Mouse (Mus musculus): ENCODE data around the gene Amn1. TPM values are rescaled to one million over a fixed set of nuclear protein-coding genes. Genes with fewer than 3 reads are reported as not detected.
"Not testable (repeated sequence)": the region's sequence is repeated elsewhere in the genome, so short reads cannot be mapped to it uniquely, and the experiment has no call there.

Amn1 gene
- polyA plus RNA-seq, 1 experiment from 2014 or later = 24.1 TPM

GRCm38 (mm10) chr6:149129870-149130269 lies 58.6 kb downstream of the Amn1 start, which contains the start of gene Gm10203:
TSS of gene Gm10203 (plus strand) at chr6:149130170.
- not testable (repeated sequence) for H3K9me3 ChIP-seq; ATAC-seq (ENCODE audit: insufficient number of reproducible peaks, low FRiP score, low TSS enrichment, low read depth)
- 81% methylated on average over 8 of the region's 8 CpGs for WGBS

GRCm38 (mm10) chr6:149126675-149127074 lies 61.8 kb downstream of the Amn1 start:
- Histone ChIP-seq H3K36me3 (no peaks in the 10 kb centered on the region), H3K4me2 (no peak overlapping the region), H3K9me3 (no peaks in the 10 kb centered on the region), H3K27ac (no peak overlapping the region), H3K4me3 (no peak overlapping the region), H3K4me1 (no peaks in the 10 kb centered on the region), H3K9ac (no peak overlapping the region), H3K27me3 (no peaks in the 10 kb centered on the region)
- ATAC-seq (ENCODE audit: insufficient number of reproducible peaks, low FRiP score, low TSS enrichment, low read depth) = no peak
- 70% methylated on average over 4 of the region's 4 CpGs for WGBS

More at GRCm38 (mm10) chr6:149129870-149130269, 58.6 kb downstream of the Amn1 start, which contains the start of gene Gm10203:
- H3K27ac ChIP-seq, H3K4me2 ChIP-seq, H3K4me3 ChIP-seq, H3K36me3 ChIP-seq, H3K27me3 ChIP-seq, H3K4me1 ChIP-seq, H3K9ac ChIP-seq: not testable (repeated sequence)

- ATAC-seq (ENCODE audit: insufficient number of reproducible peaks, low FRiP score, low TSS enrichment, low read depth) = no peak
- Histone ChIP-seq H3K4me2 (no peak overlapping the region), H3K27me3 (no peaks in the 10 kb centered on the region), H3K27ac (no peak overlapping the region), H3K9ac (no peak overlapping the region), H3K9me3 (no peaks in the 10 kb centered on the region), H3K4me1 (no peaks in the 10 kb centered on the region), H3K36me3 (no peaks in the 10 kb centered on the region), H3K4me3 (no peak overlapping the region)
- WGBS = 82% methylated on average over 3 of the region's 3 CpGs
Observed at GRCm38 (mm10) chr6:149123042-149123441, 65.5 kb downstream of the Amn1 start.

GRCm38 (mm10) chr6:149119853-149120252 lies 68.7 kb downstream of the Amn1 start:
- Histone ChIP-seq H3K27me3 (no peaks in the 10 kb centered on the region), H3K4me1 (no peaks in the 10 kb centered on the region), H3K36me3 (no peaks in the 10 kb centered on the region), H3K9me3 (no peaks in the 10 kb centered on the region), H3K9ac (no peak overlapping the region), H3K4me3 (no peak overlapping the region), H3K27ac (no peak overlapping the region), H3K4me2 (no peak overlapping the region)
- WGBS = 34% methylated on average over 2 of the region's 2 CpGs
- 0 out of 2 replicates have a peak, but pooled peaks have one; percentile 19 for ATAC-seq (ENCODE audit: insufficient number of reproducible peaks, low FRiP score, low TSS enrichment, low read depth)

GRCm38 (mm10) chr6:149118935-149119334 lies 69.6 kb downstream of the Amn1 start:
- H3K4me2 ChIP-seq = no peak overlapping the region
- no peaks in the 10 kb centered on the region for H3K4me1 ChIP-seq
- no peak overlapping the region for H3K4me3 ChIP-seq
- H3K9me3 ChIP-seq = no peaks in the 10 kb centered on the region
- no peak overlapping the region for H3K27ac ChIP-seq
- WGBS = 59% methylated on average over 2 of the region's 2 CpGs
- ATAC-seq (ENCODE audit: insufficient number of reproducible peaks, low FRiP score, low TSS enrichment, low read depth) = no peak
- H3K27me3 ChIP-seq = no peaks in the 10 kb centered on the region
- H3K9ac ChIP-seq = no peak overlapping the region
- no peaks in the 10 kb centered on the region for H3K36me3 ChIP-seq

GRCm38 (mm10) chr6:149116992-149117391 lies 71.5 kb downstream of the Amn1 start:
- Histone ChIP-seq H3K4me1 (no peaks in the 10 kb centered on the region), H3K4me3 (no peak overlapping the region), H3K9ac (no peak overlapping the region), H3K27ac (no peak overlapping the region), H3K9me3 (no peaks in the 10 kb centered on the region), H3K4me2 (no peak overlapping the region), H3K36me3 (no peaks in the 10 kb centered on the region), H3K27me3 (no peaks in the 10 kb centered on the region)
- ATAC-seq (ENCODE audit: insufficient number of reproducible peaks, low FRiP score, low TSS enrichment, low read depth) = no peak

GRCm38 (mm10) chr6:149108909-149109308 lies 79.6 kb downstream of the Amn1 start:
- WGBS = 79% methylated on average over 2 of the region's 2 CpGs
- ATAC-seq (ENCODE audit: insufficient number of reproducible peaks, low FRiP score, low TSS enrichment, low read depth) = no peak
- Histone ChIP-seq H3K27me3 (no peaks in the 10 kb centered on the region), H3K9ac (no peak overlapping the region), H3K9me3 (no peaks in the 10 kb centered on the region), H3K27ac (no peak overlapping the region), H3K4me1 (no peaks in the 10 kb centered on the region), H3K4me3 (no peak overlapping the region), H3K4me2 (no peak overlapping the region), H3K36me3 (no peaks in the 10 kb centered on the region)

- H3K4me3 ChIP-seq = no peak overlapping the region
- no peak overlapping the region for H3K9ac ChIP-seq
- H3K4me1 ChIP-seq = no peaks in the 10 kb centered on the region
- no peaks in the 10 kb centered on the region for H3K27me3 ChIP-seq
- H3K4me2 ChIP-seq = no peak overlapping the region
- no peaks in the 10 kb centered on the region for H3K36me3 ChIP-seq
- WGBS = 70% methylated on average over 3 of the region's 3 CpGs
- no peak for ATAC-seq (ENCODE audit: insufficient number of reproducible peaks, low FRiP score, low TSS enrichment, low read depth)
- H3K9me3 ChIP-seq = no peaks in the 10 kb centered on the region
- H3K27ac ChIP-seq = no peak overlapping the region
Observed at GRCm38 (mm10) chr6:149107615-149108014, 80.9 kb downstream of the Amn1 start.

Other genes starting within 250 kb of the Amn1 start
- 58.6 and 63.9 TPM in 2 replicates for gene Sinhcaf, start 242.2 kb downstream of the Amn1 start, polyA plus RNA-seq (2015; fragmentation: Nextera tagmentation; extraction: Ambion mirVana)
- gene Dennd5b, start 87.0 kb downstream of the Amn1 start, polyA plus RNA-seq (2015; fragmentation: Nextera tagmentation; extraction: Ambion mirVana) = 3.4 TPM in 2 replicates
- gene Gm10203, start 58.5 kb downstream of the Amn1 start, polyA plus RNA-seq (2015; fragmentation: Nextera tagmentation; extraction: Ambion mirVana) = not detected in 2 replicates
- 12.7 and 14.2 TPM in 2 replicates for gene Etfbkmt, start 48.9 kb downstream of the Amn1 start, polyA plus RNA-seq (2015; fragmentation: Nextera tagmentation; extraction: Ambion mirVana)
- gene Resf1, start 120.7 kb upstream of the Amn1 start, polyA plus RNA-seq (2015; fragmentation: Nextera tagmentation; extraction: Ambion mirVana) = 39.7 and 41.7 TPM in 2 replicates
- gene Bicd1, start 220.2 kb upstream of the Amn1 start, polyA plus RNA-seq (2015; fragmentation: Nextera tagmentation; extraction: Ambion mirVana) = 2.7 and 3.1 TPM in 2 replicates

Measured in limb, embryonic 15.5 days (tissue).